Mouse (Mus musculus) embryonic facial prominence, embryonic 13.5 days (tissue): Measurements from ENCODE around the gene Hps6. TPM values are rescaled to one million over a fixed set of nuclear protein-coding genes. Genes with fewer than 3 reads are reported as not detected.

Experiments used
- ATAC-seq: fragments of 200-750 bp; cut with Nextera tagmentation; 2 replicates; pipeline ENCODE4 v1.8.0; 2017; ENCODE audit warnings: low read depth; ENCODE audit not compliant: insufficient number of reproducible peaks, insufficient read depth, low FRiP score, low TSS enrichment
- H3K27ac ChIP-seq: fragments of 300-500 bp; sonication (generic); 2 replicates; pipeline ENCODE4 v1.5.1; 2015; ENCODE audit warnings: moderate library complexity, mild to moderate bottlenecking, inconsistent platforms
- H3K27me3 ChIP-seq: fragments of 300-500 bp; sonication (generic); 2 replicates; pipeline ENCODE4 v1.6.1; 2015; ENCODE audit warnings: mild to moderate bottlenecking, inconsistent platforms
- H3K36me3 ChIP-seq: fragments of 300-500 bp; sonication (generic); 2 replicates; pipeline ENCODE4 v1.6.1; 2015; ENCODE audit warnings: mild to moderate bottlenecking, inconsistent platforms
- H3K4me1 ChIP-seq: fragments of 300-500 bp; sonication (generic); 2 replicates; pipeline ENCODE4 v1.6.1; 2015; ENCODE audit warnings: inconsistent platforms
- H3K4me2 ChIP-seq: fragments of 300-500 bp; sonication (generic); 2 replicates; pipeline ENCODE4 v1.6.1; 2015; ENCODE audit warnings: moderate library complexity, mild to moderate bottlenecking, inconsistent platforms
- H3K4me3 ChIP-seq: fragments of 300-500 bp; sonication (generic); 2 replicates; pipeline ENCODE4 v1.5.1; 2015; ENCODE audit warnings: mild to moderate bottlenecking, inconsistent platforms
- H3K9ac ChIP-seq: fragments of 300-500 bp; sonication (generic); 2 replicates; pipeline ENCODE4 v1.6.1; 2015; ENCODE audit warnings: mild to moderate bottlenecking, inconsistent platforms
- H3K9me3 ChIP-seq: fragments of 300-500 bp; sonication (generic); 2 replicates; pipeline ENCODE4 v1.6.1; 2016; ENCODE audit warnings: inconsistent platforms
- WGBS: fragments of 180-500 bp; shearing (Covaris S2); methylation state at CpG from one replicate; pipeline ENCODE4 v1.1.7; 2015; ENCODE audit warnings: mixed read lengths; 5-methylcytosine and 5-hydroxymethylcytosine counted together
- polyA plus RNA-seq: library from polyadenylated mRNA; unstranded; fragments of >200 nt; fragmentation: Nextera tagmentation; extraction: Ambion mirVana; gene quantifications from 2 replicates; pipeline ENCODE4 v1.2.1, GENCODE M21; 2015

The Hps6 gene
- polyA plus RNA-seq, 1 experiment from 2014 or later, result 7.3 TPM

- Histone ChIP-seq H3K9ac (no peak overlapping the region), H3K27ac (no peak overlapping the region), H3K27me3 (no peaks in the 10 kb centered on the region), H3K36me3 (no peaks in the 10 kb centered on the region), H3K9me3 (no peaks in the 10 kb centered on the region), H3K4me3 (no peak overlapping the region), H3K4me2 (no peak overlapping the region), H3K4me1 (peaks cover 36% of the 10 kb centered on the region)
- 20% methylated on average over 2 of the region's 2 CpGs for WGBS
- ATAC-seq, result no peak
Observed at GRCm38 (mm10) chr19:46047426-46047825, 44.1 kb downstream of the Hps6 start.

GRCm38 (mm10) chr19:46049129-46049528, 45.8 kb downstream of the Hps6 start:
- no peak overlapping the region for H3K4me2 ChIP-seq
- no peak overlapping the region for H3K9ac ChIP-seq
- 55% methylated on average over 4 of the region's 4 CpGs for WGBS
- no peaks in the 10 kb centered on the region for H3K27me3 ChIP-seq
- H3K36me3 ChIP-seq, result no peaks in the 10 kb centered on the region
- no peaks in the 10 kb centered on the region for H3K9me3 ChIP-seq
- H3K27ac ChIP-seq, result no peak overlapping the region
- H3K4me1 ChIP-seq, result peaks cover 19% of the 10 kb centered on the region
- H3K4me3 ChIP-seq, result no peak overlapping the region
- no peak for ATAC-seq

GRCm38 (mm10) chr19:46050462-46050861, 47.2 kb downstream of the Hps6 start:
- no peaks in the 10 kb centered on the region for H3K27me3 ChIP-seq
- 83% methylated on average over 2 of the region's 2 CpGs for WGBS
- ATAC-seq, result no peak

More at GRCm38 (mm10) chr19:46050462-46050861, 47.2 kb downstream of the Hps6 start:
- H3K36me3 ChIP-seq, result no peaks in the 10 kb centered on the region
- H3K4me2 ChIP-seq, result no peak overlapping the region
- H3K4me3 ChIP-seq, result no peak overlapping the region
- no peak overlapping the region for H3K27ac ChIP-seq
- H3K4me1 ChIP-seq, result peaks cover 18% of the 10 kb centered on the region
- no peaks in the 10 kb centered on the region for H3K9me3 ChIP-seq
- H3K9ac ChIP-seq, result no peak overlapping the region

Other genes starting within 250 kb of the Hps6 start
- gene Mgea5, start 219.7 kb upstream of the Hps6 start, polyA plus RNA-seq, result 70.7 and 74.5 TPM in 2 replicates
- 1.3 TPM in 2 replicates for gene Kcnip2, start 187.4 kb upstream of the Hps6 start, polyA plus RNA-seq
- 22.3 TPM in 2 replicates for gene Armh3, start 5.0 kb upstream of the Hps6 start, polyA plus RNA-seq
- gene Pprc1, start 41.4 kb downstream of the Hps6 start, polyA plus RNA-seq, result 33.2 and 38.8 TPM in 2 replicates
- 121 and 124 TPM in 2 replicates for gene Ldb1, start 41.7 kb downstream of the Hps6 start, polyA plus RNA-seq
- 89.6 and 96.1 TPM in 2 replicates for gene Nolc1, start 72.4 kb downstream of the Hps6 start, polyA plus RNA-seq
- gene Elovl3, start 128.4 kb downstream of the Hps6 start, polyA plus RNA-seq, result 0.25 and 0.28 TPM in 2 replicates
- 2.4 and 2.5 TPM in 2 replicates for gene Pitx3, start 144.8 kb downstream of the Hps6 start, polyA plus RNA-seq
- 66.1 and 67.6 TPM in 2 replicates for gene Gbf1, start 149.0 kb downstream of the Hps6 start, polyA plus RNA-seq